Mouse (Mus musculus) frontal cortex, adult 2 months (tissue): ENCODE results near the gene Hacd1. TPM values are rescaled to one million over a fixed set of nuclear protein-coding genes. Genes with fewer than 3 reads are reported as not detected.

ENCODE experiments used
- DNase-seq, 2 experiments: peaks; one replicate each; pipeline ENCODE4 v3.0.0; 2022; ENCODE audit warnings: low spot score in 1 of 2; ENCODE audit errors: extremely low spot score in 1 of 2
- polyA plus RNA-seq: library from polyadenylated mRNA; depleted of rRNA; stranded (reverse); fragments of >200 nt; gene quantifications from 2 replicates; pipeline ENCODE4 v1.2.3, GENCODE M21; 2012; rRNA removed

Hacd1 gene
- polyA plus RNA-seq, 1 experiment: 29.9 TPM

DNA sequence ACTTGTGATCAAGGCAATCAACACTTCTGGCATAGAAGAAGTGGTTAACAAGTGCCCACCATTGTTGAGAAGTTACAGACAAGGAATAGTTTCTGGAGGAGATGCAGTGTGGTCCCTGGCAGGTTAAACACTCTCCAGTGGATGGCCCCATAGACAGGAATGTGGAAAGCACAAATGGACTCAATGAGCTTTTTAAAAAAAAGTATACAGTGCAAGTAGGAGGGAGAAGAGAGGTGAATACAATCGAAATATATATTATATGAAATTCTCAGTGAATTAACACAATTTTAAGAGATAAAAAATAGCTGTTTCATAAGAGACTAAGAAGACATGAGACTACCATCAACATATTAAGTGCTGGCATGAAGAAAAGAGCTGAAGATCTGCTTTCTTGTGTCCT is 36.7 kb downstream of the Hacd1 start:
- no peak for DNase-seq

- no peak for DNase-seq
These were observed 50.8 kb downstream of the Hacd1 start for GRCm38 (mm10) chr2:14005121-14005520.

- DNase-seq: no peak
These were observed 95.8 kb downstream of the Hacd1 start for GRCm38 (mm10) chr2:13960136-13960535.

DNA sequence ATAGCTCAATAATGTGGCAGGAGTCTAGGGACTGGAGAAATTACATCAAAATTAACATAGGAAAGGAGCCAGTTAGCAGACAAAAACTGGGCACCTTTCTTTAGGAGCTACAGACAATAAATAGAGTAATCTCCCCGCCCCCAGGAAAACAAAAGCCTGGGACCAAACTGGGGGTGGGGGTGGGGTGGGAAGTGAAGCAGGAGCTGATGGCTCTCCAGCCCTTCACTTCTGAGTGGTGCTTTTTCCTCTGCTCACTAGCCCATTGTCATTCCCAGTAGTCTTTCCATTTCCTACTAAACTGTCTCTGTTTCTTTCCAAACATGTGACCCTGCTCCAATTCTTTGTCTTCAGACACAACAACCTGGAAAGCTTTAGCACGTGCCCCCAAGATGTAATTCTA is 99.5 kb downstream of the Hacd1 start:
- no peak for DNase-seq

DNA sequence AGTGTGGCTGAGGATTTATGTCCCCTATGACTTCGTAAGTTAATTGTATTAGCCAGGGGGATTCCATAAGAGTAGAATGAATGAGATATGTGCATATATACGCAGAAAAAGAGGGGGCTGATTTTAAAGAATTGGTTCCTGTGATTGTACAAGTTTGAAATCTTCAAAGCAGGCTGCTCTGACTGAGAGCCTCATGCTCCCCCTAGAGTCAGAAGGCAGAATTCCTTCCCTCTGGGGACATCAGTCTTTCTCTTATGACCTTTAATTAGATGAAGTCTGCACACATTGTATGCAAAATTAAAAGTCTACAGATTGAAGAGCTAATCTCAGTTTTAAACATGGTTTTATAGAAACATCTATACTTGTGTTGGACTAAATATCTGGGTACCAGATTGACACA is 117.8 kb downstream of the Hacd1 start:
- DNase-seq: peak in 1 of 2 experiments; percentile 27

GRCm38 (mm10) chr2:13935343-13935742 is 120.6 kb downstream of the Hacd1 start:
- DNase-seq: no peak

- no peak for DNase-seq
These were observed 123.7 kb downstream of the Hacd1 start for GRCm38 (mm10) chr2:13932253-13932652.

- no peak for DNase-seq
These were observed 125.2 kb downstream of the Hacd1 start for GRCm38 (mm10) chr2:13930724-13931123.

DNA sequence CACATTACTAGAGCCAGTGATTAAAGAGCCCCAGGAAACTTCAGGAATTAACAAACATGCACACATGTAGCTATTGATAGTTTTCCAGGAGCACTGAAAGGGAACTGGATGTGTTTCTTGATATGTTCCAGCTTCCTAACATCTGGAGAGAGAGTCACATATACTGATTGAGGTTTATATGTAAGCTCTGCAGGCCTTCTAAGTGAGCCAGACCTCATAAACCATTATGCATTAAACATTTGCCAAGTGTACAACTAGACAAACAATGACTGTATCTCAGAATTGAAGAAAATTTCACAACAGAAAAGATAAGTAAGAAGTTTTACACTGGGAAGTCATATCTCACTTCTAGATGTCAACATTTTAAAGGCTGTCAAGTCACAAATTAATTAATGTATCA is 167.4 kb downstream of the Hacd1 start:
- no peak for DNase-seq

DNA sequence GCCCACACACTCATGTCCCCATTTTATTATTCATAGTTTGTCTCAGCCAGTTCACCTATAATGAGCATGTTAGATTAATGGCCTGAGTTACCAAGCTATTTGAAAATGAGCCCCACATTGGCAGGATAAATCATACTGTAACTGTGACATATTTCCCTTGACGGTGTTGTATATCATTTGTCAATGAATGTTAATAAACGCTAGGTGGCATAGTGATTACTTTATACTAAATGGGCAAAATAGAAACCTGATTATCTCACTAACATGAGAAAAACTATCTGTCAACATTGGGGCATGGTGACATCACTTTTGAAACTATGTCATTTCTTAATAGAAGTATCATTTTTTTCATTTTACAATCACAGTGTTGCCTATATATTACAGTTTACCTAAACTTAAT is 198.5 kb downstream of the Hacd1 start:
- no peak for DNase-seq

DNA sequence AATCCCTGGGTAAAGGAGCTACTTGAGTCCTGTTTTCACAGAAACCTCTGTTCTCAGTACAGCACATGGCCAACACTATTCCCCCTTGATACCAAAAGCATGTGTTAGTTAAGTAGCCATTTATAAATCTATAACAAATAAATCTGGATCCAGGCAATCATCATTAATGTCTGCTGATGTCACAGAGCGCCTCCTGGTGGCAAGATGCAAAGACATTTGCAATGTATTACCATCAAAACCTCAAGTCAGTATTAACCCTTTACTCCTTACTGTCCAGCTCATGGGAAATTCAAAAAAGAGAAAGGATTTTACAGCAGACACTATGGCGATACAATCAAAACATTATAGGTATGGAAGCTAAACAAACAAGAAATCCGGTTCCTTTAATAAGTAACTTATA is 200.4 kb downstream of the Hacd1 start:
- DNase-seq: peak in 1 of 2 experiments; percentile 1

DNA sequence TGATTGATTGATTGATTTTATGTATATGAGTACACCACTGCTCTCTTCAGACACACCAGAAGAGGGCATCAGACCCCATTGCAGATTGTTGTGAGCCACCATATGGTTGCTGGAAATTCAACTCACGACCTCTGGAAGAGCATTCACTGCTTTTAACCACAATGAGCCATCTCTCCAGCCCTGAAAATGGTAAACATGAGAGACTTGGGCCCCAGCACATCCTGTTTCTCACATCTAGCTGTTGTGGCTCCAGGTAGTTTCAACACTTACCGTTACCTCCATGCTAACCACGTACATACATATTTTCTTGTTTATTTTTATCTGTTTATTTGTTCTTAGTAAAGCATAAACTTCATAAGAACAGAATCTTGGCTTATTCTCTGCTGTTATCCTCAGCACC is 219.6 kb downstream of the Hacd1 start:
- DNase-seq: no peak

- no peak for DNase-seq
These were observed 220.9 kb downstream of the Hacd1 start for GRCm38 (mm10) chr2:13834989-13835388.

DNA sequence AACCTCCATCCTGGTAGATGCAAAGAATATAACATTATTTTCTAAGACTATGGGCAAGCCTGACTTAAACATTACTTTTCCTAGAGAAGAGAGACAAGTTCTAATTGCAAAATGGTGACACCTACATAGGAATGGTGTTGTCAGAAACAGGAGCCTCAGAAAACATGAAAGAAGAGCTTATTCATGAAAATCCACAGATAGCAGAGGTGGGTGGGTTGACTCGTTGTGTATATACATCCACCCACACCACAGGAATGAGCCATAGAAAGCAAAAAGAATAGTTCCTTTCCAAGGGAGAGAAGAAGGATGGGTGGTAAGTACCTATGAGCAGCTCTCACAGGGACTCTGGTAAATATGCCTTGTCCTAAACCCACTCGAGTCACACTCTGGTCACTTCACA is 239.3 kb downstream of the Hacd1 start:
- DNase-seq: peak in 1 of 2 experiments; percentile 45

GRCm38 (mm10) chr2:13808593-13808992 is 247.3 kb downstream of the Hacd1 start:
- DNase-seq: no peak

DNA sequence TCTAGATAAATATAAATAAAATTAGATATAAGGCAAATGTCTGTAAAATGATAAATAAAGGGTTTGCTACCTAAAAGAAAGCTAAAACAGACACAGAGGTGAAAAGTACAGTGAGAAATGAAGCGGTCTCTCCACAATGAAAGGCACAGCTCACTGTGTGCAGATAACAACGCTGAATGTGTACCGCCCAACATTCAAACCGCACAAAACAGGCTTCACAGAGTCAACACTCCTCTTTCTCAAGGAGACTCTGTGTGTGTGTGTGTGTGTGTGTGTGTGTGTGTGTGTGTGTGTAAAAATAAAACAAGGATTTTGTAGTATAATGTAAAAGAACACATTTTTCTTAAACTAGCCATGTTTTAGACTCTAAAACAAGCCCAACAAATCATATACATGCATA is 247.9 kb downstream of the Hacd1 start:
- no peak for DNase-seq

DNA sequence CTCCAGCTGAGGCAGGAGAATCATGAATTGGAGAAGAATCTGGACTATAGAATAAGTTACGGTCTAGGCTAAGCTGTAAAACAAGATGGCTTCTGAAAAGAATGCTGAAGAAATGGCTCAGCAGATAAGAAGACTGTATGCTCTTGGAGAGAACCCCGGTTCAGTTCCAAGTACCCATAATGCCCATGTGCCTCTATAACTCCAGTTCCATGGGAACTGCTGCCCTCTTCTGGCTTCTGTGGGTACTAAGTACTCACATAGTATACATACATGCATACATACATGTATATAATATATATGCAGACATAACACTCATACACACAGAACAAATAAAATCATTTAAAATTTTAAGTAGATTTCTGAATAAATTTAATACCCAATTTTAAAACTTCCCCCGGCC is 249.8 kb downstream of the Hacd1 start:
- no peak for DNase-seq

GRCm38 (mm10) chr2:13800639-13801038 is 255.3 kb downstream of the Hacd1 start:
- DNase-seq: no peak

Other genes with a start within 250 kb of the Hacd1 start
- gene Stam, start 18.0 kb upstream of the Hacd1 start, polyA plus RNA-seq: 55.6 and 64.6 TPM in 2 replicates
- gene Tmem236, start 118.4 kb upstream of the Hacd1 start, polyA plus RNA-seq: 0.29 and 0.46 TPM in 2 replicates
- 2.0 and 2.6 TPM in 2 replicates for gene Mrc1, start 173.3 kb upstream of the Hacd1 start, polyA plus RNA-seq